Mouse (Mus musculus) ovary, postnatal 10 days (tissue): ENCODE measurements around the gene Ints6.
"Not testable (repeated sequence)": the region's sequence is repeated elsewhere in the genome, so short reads cannot be mapped to it uniquely, and the experiment has no call there.

Experiments
- DNase-seq: peaks from one replicate; pipeline ENCODE4 v3.0.0; 2022; ENCODE audit warnings: low spot score

Gene Ints6

DNA sequence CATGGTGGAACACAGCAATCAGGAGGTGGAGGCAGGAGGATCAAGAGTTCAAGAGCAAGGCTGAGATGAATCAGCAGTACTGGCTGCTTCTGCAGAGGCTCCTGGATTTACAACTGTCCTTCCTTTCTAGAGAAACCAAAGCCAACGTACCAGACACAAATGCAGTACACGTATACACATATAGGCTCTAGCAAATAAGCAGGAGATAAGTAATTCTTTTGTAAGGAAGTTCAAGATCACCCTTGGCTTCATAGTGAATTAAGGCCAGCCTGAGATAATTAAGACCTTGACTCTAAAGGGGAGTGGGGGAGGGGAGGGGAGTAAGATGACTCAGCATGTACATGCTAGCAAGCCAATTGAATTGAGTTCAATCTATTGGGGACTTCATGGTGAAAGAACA lies 9.5 kb downstream of the Ints6 start:
- no peak for DNase-seq

DNA sequence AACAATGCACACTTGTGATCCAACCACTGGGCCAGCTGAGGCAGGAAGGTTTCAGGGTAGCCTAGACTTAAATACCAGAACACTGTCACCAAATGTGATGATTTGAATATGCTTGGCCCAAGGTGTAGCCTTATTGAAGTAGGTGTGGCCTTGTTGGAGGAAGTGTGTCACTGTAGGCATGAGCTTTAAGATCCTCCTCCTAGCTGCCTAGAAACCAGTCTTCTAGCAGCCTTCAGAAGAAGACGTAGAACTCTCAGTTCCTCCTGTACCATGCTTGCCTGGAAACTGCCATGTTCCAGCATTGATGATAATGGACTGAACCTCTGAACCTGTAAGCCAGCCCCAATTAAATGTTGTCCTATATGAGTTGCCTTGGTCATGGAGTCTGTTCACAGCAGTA lies 25.3 kb downstream of the Ints6 start:
- DNase-seq: no peak

DNA sequence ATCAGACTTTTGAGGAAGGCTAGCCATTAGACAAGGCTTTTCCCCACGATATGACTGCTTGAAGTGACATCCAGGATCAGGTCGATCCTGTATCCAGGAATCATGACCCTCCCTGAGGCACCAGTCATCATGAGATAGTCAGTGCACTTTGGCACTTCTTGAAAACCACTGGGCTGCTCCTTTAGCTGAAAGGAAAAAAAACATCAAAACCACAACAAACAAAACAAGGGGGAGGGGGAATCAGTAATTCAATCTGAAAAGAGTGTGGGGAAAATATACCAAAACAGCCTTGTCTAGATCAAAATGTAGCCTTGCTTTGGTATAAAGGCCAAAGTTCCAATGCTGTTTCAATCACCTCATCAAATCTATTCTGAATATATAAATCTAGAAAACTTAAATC lies 27.3 kb downstream of the Ints6 start:
- no peak for DNase-seq

DNA sequence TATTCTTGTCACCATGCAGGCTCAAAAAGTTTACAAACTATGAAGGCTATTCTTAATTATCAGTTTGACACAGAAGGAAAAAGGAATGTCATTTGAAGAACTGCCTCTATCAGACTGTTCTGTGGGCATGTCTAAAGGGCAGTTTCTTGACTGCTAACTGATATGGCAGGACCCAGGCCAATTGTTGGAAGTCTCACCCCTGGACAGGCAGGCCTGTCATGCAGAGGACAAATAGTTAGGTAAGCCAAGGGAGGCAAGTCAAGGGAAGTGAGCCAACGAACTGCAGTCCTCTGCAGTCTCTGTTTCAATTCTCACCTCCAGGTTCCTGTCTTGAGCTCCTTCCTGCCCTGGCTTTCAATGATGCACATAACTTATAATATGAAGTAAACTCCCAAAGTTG lies 29.1 kb downstream of the Ints6 start:
- no peak for DNase-seq

DNA sequence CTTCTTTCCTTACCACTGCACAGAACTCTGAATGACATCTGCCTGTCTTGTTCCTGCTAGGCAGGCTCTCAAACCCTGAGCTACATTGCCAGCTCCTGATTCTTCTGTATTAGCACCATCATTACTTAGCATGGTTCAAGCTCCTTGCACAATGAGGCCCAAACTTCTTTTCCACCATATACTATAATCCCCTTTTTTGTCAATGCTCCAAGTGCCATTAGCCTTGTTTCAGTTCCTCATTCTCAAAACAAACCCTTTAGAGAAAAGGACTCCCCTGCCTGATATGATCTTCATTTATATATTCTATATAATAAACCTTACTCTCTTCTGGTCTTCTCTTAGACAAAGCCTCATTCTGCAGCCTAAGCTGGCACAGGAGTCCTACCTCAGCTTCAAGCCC lies 36.4 kb downstream of the Ints6 start:
- DNase-seq: no peak

DNA sequence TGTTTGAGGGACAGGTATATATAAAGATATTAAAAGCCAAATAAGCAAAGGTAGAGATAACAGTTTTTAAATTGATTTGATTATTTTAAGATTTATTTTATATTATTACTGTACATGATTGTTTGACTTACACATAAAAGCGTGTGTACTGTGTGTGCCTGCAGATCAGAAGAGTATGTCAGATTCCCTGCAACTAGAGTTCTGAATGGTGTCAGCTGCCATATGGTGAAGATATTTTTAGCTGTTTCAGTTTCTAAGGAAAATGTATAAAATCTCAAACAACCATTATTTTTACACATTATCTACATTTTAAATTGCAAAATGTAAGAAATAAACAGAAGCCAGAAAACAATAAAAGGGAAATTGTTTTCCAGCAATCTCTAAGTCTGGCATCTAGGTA lies 39.3 kb downstream of the Ints6 start:
- DNase-seq: no peak

DNA sequence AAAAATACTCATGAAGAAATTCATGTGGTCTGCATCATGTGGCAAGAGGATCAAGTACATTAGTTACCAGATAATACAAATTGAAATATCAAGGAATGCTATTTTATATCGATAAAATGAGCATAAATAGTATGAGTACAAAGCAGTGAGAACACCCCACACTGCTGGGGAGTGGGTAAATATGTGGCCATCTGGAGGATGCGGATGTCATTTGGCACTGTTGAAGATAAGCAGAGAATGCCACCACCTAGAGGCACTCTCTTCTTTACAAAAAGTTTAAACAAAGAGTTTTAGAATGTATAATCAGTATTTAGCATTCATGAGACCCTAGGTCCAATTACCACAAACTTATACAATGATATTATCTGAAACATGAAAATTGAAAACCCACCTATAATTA lies 42.8 kb downstream of the Ints6 start:
- DNase-seq: no peak

DNA sequence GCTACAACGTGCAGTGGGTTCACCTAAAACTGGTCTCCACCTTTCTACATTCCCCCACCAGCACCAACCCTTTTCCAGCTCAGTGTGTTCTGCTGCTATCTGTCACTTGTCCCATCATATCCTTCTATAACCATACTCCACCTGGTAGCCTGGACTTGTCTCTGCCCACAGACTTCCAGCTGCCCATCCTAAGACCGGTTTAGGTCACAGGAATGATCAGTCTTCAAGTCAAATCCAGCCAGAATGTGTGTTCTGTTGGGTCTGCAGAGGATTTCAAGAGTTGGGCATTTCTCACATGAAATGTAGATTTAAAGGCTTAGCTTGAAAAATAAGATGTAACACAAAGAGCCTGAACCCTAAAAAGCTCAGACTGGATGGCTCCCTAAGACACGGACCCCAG lies 87.3 kb downstream of the Ints6 start:
- DNase-seq: no peak

DNA sequence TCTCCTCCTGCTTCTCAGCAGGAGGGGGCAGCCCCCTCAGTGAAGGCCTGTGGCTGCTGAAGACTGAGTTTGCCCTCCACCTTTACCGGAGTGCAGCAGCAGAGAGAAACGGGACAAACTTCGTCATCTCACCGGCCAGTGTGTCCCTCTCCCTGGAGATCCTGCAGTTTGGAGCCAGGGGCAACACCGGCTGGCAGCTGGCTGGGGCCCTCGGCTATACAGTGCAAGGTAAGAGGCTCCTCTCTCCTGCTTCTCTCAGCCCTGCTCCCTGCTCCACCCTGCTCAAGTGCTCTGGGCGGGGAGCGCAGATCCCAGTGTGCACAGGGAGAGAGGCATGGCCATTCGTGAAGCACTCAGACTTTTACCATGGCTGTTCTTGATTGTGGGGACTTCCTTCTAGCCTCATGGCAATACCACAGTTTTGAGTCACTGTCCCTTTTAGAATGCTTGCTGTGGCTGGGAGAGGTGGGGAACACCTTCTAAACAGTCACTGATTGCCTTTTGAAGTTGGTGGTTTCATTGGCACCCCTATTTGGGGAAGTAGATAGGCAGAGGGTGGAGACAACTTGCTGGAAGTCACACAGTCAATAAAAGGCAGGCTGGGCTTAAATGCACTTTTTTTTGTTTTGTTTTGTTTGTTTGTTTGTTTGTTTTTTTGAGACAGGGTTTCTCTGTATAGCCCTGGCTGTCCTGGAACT lies 95.8 kb downstream of the Ints6 start:
- no peak for DNase-seq

DNA sequence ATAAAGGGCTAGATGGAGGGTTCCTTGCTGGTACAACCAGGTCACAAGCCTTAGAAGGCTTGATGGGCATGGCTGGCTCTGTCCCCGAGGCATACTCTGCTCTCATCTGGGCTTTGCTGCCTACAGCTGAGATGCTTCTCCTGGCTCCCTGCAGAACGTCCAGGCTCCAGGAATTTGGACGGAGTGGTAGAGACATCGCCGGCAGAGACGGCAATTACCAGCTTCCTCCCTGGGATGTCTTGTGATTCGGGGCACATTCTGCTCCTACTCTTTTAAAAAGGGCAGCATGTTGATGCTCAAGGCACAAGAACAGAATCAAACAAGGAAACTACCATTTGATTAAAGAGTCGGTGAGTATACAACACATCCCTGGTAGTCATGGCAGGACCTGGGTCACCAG lies 97.6 kb downstream of the Ints6 start, which contains the start of gene Serpine3:
TSS of gene Serpine3 (plus strand) at position 301 of the 400 bp plus-strand sequence.
- DNase-seq: no peak

DNA sequence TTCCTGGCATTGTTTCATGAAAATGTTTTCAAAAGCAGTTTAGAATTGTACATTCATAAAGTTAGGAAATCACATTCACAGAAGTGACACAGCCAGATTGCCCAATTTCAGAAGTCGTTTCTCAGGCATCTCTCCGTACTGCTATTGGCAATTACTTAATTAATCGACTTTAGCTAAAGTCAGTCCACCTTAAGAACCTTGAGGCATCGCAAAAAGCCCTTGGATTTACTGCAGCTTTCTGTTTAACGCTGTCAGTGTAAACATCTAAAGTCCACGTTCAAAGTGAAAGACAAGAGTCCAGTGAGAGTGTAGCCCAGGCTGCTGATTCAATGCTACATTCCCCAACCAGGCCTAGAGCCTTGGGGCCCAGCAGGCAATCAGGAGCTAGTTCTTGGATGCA lies 98.6 kb downstream of the Ints6 start:
- DNase-seq: no peak

DNA sequence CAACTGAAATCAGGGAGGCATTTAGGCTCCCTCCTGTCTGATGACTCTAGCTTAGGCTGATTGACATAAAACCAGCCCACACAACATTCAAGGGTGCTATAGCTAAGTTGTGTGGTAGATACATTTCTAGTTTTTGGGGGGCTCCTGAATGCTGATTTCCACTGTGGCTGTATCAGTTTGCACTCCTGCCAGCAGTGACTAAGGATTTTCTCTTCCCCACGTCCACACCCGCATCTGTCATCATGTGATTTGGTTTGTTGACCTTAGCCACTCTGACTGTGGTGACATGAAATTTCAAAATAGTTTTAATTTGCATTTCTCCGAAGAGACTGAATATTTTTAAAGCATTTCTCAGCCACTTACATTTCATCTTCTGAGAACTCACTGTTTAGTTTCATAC lies 103.5 kb downstream of the Ints6 start:
- DNase-seq: no peak

DNA sequence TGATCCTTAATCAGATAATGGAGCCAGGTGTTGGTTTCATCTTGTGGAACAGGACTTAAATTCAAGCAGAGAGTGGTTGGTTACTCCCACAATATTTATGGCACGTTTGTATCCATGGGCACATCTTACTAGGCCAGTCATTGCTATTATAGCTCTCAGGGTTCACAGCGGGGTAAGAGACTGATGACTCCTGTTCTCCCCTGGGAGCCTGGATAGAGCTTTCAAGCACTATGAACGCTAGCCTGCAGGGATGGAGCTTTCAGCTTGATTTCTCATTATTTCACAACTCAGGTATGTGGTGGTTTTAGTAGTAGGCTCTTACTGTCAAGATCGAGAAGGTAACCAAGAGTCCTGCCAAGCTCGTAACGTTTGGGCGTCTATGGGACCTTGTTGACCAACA lies 105.0 kb downstream of the Ints6 start:
- DNase-seq: no peak

DNA sequence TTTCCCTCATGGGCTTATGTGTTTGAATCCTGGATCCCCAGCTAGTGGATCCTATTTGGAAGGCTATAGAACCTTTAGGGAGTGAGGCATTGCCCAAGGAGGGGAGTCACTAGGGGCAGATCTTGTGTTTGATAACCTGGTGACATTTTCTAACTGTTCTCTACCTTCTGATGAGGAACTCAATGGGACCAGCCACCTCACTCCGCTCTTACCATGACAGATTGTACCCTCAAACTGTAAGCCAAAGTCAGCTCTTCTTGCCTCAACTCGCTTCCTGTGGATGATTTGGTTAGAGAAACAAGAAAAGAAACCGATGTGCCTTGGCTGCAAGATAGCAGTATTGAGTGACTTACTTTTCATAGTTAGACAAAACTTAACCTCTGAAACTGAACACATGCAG lies 109.2 kb downstream of the Ints6 start:
- no peak for DNase-seq

DNA sequence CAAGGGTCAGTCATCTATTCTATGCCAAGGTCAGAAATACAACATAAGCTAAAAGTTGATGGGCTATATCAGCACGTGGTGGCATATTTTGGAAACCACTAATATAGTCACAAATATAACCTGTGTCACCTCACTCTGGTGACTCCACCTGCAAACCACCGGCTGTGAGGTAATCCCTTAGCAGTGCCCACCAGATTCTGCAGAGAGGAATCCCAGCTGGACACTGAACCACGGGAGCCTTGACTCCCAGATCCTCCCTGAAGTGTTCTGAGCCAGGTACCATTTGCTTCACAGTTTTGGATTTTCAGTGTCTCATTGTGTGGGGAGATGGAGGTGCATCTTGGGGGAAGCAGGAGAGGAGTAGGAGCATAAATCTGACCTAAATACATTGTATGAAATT lies 110.6 kb downstream of the Ints6 start:
- DNase-seq: no peak

DNA sequence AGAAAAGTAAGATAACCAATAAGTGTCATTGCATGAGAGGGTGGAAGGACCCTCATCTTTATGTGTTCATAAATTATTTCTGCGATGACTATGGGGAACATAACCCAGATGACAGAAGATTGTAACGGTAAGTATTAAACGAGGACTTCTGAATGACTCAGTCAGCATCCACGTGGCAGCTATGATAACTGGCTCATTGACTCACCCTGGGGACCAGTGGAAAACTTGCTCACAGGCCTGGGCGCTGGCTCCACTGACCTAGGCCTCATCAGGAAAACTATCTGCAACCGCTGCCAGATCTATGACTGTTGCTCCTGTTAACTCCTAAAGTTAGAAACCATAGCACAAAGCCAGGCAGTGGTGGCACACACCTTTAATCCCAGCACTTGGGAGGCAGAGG lies 112.6 kb downstream of the Ints6 start:
- DNase-seq: no peak

DNA sequence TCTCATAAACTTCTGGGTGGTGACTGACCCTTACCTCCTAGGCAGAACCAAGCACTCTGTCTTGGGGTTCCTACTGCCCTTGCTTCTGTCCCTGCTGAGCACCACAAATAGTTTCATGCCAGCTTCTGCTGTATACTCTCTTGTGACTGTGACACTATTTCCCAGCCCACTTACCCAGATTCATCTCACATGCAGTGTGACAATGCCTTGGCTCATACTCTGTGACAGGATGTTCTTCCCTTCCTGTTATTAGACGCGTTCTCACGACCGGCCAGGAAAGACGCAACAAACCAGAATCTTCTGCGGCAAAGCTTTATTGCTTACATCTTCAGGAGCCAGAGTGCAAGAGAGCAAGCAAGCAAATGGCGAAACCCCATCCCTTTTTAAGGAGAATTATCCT lies 118.6 kb downstream of the Ints6 start:
- not testable (repeated sequence) for DNase-seq

DNA sequence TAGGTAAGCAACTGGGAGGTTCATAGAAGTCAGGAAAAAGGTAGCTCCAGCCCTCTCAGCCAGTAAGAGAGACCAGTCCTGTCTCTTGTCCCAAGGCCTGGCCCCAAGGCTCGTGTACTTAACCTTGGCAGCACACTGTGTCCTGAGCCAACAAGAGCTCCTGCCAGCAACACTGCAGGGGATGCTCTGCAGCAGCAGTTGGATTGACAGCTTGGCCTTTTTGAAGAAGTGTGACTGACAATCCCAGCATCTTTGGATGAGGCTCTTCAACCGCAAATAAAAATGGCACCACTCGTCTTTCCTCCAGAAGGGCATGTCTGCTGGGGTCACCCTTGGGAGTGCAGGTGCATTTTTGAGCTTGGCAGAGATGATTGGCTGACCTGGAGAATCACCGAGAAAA lies 120.6 kb downstream of the Ints6 start:
- no peak for DNase-seq

DNA sequence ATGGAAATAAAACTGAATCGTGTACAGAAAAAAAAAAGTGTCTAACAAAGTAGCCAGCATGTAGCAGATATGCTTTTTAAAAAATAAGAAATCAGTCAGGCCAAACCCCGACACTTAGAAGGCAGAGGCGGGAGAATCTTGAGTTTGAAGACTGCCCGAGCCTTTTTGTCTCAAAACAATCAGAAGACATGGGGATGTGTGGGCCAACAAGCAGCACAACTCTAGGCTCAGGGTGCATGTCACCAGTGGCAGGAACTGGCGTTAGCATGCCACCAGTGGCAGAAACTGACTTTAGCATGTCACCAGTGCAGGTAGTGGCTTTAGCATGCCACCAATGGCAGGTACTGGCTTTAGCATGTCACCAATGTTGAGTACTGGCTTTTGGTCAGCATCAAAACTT lies 121.4 kb downstream of the Ints6 start:
- no peak for DNase-seq

DNA sequence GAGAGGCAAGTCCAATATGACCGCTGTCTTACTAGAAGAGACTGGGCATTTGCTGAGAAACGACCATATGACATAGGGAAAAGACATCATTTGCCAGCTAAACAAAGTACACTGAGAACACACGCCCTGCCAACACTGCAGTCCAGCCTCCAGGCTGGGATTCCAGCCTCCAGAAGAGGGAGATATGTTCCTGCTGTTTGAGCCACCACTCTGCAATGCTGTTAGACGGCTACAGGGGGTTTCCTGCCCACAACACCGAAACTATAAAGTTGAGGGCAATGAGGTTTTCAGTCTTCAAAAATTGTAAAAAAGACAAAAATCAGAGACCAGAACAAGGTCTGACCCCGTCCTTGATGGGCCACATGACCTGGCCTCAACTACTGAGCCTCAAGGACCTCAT lies 121.9 kb downstream of the Ints6 start:
- no peak for DNase-seq

DNA sequence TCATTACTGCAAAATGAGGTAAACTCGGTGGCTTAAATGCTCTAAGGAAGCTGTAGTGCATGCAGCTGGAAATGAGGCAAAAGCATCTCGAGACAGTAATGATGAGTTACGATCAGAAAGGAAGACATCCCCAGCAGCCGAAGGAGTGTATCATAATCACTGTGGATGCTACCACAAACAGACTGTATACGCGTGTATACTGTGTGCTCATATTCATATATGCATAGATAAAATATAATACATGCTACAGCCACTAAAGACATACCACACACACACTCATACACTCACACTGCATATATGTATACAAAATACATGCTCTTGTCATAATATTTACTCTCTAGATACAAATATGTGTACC lies 122.6 kb downstream of the Ints6 start:
- no peak for DNase-seq

DNA sequence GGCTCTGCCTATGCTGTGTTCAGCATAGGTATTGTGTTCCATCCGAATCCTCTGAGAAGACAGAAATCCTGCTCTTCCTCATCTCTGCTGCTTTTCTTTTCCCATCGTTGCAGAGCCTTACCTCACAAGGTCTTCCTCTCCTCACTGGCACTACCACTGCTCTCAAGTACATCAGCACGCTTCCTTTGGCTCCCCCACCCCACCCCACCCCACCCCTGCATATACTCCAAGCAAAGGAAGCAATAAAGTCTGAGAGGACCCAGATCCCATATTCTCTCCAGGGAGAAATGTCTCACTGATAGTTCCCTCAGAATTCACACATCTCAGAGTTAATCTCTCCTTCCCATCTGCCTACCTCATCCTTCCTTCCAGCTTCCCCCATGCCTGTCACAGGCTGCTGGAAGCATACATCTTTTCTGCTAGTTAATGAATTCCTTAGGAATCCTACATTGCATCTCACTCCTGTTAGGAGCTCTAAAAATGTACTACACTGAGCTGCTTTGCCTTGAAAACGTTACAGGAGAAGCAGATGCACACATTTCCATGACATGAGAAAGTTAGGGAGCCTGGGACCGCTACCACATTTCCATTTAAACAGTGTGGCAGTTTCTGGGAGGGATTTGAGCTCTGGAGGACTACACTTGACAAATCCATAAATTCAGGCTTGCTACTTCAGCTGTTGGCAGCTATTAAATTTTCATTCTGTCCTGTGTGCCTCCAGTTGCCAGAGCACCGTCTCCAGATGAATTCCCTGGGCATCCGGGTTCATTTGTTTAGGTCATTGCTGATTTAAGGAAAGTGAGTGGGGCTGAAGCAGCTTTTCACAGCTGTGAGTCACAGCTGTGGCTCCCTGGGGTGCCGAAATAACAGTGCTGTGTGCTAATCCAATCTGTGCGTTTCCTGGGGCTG lies 123.3 kb downstream of the Ints6 start:
- DNase-seq: no peak

DNA sequence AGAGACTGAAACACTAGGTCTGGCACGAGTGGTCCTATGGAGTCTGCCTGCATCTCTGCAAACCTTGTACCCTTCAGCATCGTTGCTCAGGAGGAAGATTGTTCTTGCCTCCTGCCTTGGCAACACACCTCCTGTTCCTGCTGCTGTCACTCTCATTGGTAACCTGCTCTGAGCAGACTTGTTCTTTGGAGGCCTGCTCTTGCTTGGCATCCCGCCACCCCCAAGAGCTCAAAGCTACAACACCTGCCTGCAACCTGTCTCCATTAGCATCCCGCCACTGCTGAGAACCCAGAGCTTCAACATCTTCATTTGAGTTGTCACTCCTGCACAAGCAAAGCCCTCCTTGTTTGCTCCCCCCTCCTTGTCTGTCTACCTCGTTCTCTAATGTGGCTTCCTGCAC lies 133.0 kb downstream of the Ints6 start:
- DNase-seq: no peak
